Mouse (Mus musculus): ENCODE measurements around the gene Astn2.

DNA sequence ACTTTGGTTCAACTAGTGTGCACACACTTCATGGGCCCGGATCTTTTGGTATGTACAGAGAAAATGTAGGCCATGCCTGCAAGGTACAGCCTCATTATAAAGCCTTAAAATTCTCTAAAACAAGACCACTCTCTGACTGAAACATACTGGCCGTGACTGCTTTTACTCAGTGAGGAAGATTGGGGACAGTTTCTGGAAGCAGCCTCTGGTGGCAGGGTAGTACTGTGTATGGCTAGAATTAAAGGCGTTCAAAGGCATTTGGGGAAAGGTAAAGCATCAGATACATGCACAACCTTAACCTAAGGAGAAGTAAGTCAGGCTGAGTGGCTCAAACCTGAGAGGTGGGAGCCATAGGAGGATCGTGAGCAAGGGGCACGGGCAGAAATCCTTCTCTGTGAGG, 725.9 kb downstream of the Astn2 start:
- TF ChIP-seq CTCF (conservative IDR thresholded peaks at IDR 0.05; ENCODE audit: low read length) (no peak), NANOG (IDR thresholded peaks at IDR 0.05; ENCODE audit: borderline replicate concordance, low read length) (no peak)

Data from E14TG2a.4 (cell line).